Mouse (Mus musculus): ENCODE measurements at regions not wholly inside any gene's neighbourhood (a gene's known extent, or its start where the extent isn't known, plus 50 kb on each side); places are given as distances from the start of the nearest gene placed in this dataset.

GRCm38 (mm10) chrX:13370319-13370718, 89.5 kb downstream of the Ddx3x start:
- no peak for TF ChIP-seq CTCF (IDR thresholded peaks at IDR 0.05; ENCODE audit: control insufficient read depth, insufficient read depth, insufficient replicate concordance, low read depth, low read length)
- no peak for TF ChIP-seq POLR2A (IDR thresholded peaks at IDR 0.05; ENCODE audit: control insufficient read depth, low read depth, low read length)
